Mouse (Mus musculus) hematopoietic stem cell, adult 5-6 weeks (primary cell): Measurements from ENCODE around the gene Pgap3. TPM values are rescaled to one million over a fixed set of nuclear protein-coding genes. Genes with fewer than 3 reads are reported as not detected.
A peak's percentile ranks its signal among the peaks of the same experiment; 100 is the strongest.

Experiments used
- ATAC-seq, 2 experiments: fragments of 125-278 bp in 1 of 2; replicated peaks in 1 of 2; 2 replicates each; pipeline ENCODE4 v1.8.0; 2016 to 2017; ENCODE audit warnings: inconsistent platforms in 2 of 2, mild to moderate bottlenecking in 2 of 2, moderate number of reproducible peaks in 2 of 2, low read depth in 1 of 2, moderate TSS enrichment in 1 of 2; ENCODE audit not compliant: low FRiP score in 2 of 2, poor library complexity in 2 of 2, severe bottlenecking in 2 of 2, insufficient read depth in 1 of 2, low TSS enrichment in 1 of 2
- total RNA-seq: library from RNA; stranded (forward); fragments of 172-1452, 232-1000 nt; gene quantifications from 2 replicates; pipeline ENCODE4 v1.2.3, GENCODE M21; 2017

Gene Pgap3
- total RNA-seq, 1 experiment from 2014 or later: 7.4 TPM

DNA sequence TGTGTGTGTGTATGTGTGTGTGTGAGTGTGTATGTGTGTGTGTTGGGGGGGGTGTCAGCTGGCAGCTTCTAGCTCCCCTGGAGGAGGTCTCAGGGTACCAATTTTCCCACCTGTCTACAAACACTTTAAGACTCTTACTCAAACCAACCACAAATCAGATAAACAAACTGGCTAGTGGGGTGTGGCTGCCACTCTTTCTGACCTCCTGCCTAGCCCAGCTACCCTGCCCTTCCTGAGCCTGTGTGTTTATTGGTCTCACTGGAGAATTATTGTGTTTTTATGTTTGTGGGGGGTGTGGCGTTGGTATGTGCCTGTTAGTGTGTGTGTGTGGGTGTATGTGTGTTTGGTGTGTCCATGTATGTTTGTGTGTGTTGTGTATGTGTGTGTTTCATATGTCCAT is 16.8 kb upstream of the Pgap3 start:
- no peak for ATAC-seq

DNA sequence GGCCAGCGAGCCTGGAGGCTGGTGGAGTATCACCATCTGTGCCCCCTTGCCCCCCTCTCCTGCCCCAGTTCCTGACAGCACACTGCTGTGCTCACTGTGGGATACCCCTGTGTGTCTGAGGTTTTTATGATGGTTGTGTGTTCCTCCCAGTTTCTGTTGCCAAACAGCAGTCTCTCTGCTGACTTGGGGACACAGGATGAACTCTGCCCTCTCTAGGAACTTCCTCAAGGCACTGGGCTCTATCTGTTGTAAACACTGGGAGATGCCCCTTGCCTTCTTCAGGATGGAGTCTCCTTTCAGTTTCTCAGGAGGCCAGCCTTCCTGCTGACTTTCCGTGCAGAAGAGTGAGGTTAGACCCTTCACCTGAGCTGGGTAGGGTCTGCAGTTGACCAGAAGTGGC is 13.9 kb upstream of the Pgap3 start:
- no peak for ATAC-seq

DNA sequence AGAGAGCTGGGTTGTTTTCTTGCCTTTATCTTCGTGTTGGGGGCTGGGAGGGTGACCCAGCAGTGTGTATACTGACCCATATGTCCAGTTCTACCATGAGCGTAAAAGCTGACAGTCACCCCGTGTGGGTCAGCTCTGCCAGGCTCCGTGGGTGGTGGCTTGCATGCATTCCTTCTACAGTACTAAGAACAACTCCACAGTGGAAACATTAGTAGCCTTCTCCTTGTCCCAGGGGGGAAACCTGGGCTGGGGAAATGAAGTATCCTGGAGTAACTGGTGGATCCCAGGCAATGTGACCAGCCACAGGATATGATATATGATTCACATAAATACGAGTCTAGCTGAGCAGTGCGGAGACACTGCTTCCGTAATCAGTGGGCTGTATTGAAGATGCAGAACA is 13.4 kb upstream of the Pgap3 start:
- no peak for ATAC-seq

- no peak for ATAC-seq
These were observed 12.6 kb upstream of the Pgap3 start for GRCm38 (mm10) chr11:98412797-98413301.

- ATAC-seq: no peak
These were observed 12.0 kb upstream of the Pgap3 start, which contains the start of gene Erbb2 for GRCm38 (mm10) chr11:98412273-98412796. Gene Erbb2, plus strand, starts transcription at chr11:98412470.

DNA sequence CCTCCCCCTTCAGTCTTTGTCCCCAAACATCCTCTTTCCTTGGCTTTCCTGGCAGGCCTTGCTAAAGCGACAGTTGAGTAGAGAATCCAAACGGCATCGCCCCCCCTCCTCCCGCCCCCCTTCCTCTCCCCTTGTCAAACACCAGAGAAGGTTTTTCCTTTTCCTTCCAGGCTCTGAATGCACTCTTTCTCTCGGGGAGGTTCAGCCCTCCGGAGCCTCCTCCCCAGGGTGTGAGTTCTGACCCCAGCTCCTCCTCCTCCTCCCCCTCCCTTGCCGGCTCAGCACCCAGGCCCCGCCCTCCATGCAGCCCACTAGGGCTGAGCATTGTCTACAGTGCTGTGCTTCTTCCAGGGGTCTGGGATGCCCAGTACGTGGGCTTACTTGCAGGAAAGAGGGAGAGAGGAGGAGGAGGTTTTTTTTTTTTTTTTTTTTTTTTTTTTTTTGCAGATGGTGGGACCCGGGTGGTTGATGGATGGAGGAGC is 9.1 kb upstream of the Pgap3 start:
- ATAC-seq: no peak

- no peak for ATAC-seq
These were observed 8.6 kb upstream of the Pgap3 start for GRCm38 (mm10) chr11:98408872-98409271.

DNA sequence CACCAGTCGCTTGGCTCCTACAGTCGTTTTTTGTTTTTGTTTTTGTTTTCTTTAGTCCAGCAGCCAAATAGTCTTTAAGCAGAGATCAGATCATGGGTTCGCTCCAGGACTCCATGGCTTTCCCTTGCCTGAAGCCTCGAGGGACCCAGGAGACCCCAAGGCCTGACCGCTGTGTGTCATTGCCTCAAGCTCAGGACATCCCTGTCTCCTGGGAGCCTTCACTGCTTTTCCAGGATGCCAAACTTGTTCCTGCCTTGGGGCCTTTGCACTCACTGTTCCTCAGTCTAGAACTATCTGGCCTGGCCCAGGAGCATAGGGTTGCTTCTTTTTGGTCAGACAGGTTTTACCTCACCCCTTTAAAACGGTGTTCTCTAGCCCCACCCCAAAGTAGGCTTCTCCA is 6.3 kb upstream of the Pgap3 start:
- no peak for ATAC-seq

DNA sequence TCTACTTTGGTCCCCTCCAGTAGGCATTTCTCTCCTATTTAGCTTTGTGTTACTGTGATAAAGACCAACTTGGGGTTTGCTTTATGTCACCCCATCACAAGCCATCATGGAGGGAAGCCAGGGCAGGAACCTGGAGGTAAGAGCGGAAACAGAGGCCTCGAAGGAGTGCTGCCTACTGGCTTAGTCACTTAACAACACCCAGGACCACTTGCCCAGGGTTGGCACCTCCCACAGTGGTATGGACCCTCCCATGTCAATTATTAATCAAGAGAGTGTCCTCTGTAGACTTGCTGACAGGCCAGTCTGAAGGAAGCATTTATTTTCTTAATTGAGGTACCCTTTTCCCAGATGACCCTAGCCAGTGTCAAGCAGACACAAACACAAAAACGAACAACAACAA is 526 bp upstream of the Pgap3 start:
- no peak for ATAC-seq

DNA sequence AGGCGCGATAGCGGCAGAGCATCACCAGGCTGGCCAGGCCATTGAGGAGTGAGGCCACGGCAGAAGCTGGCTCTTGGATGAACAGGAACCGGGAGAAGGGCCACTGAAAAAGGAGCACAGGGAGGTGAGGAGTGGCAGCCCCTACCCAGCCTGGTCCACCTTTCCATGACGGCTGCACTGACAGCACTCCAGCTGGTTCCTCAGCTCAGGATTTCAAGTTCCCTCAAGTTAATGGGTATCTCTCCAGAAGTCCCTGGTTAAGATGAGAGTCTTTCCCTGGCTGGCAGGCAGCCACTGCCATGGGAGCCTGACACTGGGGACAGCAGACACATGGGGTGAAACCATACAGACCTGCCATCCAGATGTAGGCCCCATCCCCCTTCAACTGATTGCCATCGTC is 2.3 kb downstream of the Pgap3 start:
- no peak for ATAC-seq

GRCm38 (mm10) chr11:98395041-98395440 is 5.2 kb downstream of the Pgap3 start:
- ATAC-seq: no peak

- no peak for ATAC-seq
These were observed 6.0 kb downstream of the Pgap3 start for GRCm38 (mm10) chr11:98394301-98394700.

- ATAC-seq: peak; percentile 47 to 59
These were observed 7.0 kb downstream of the Pgap3 start for GRCm38 (mm10) chr11:98393317-98393716.

DNA sequence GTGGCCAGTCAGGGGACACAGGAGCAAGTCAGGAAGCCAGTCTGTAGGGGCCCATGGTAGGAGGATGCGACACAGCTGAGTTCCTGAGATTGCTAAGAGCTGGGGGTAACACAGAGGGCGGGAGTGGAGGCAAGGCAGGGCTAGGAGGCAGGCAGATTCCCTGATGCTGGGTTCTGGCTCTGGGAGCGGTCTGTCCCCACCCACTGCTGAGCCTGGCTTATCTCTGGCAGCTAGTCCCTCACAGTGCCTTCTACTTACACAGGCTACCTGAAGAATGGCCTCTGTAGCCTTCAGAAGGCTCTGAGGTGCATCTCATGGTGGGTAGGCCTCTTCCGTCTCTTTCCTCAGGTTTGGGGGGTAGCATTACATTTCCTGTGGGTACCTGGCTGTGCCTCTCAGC is 7.6 kb downstream of the Pgap3 start:
- ATAC-seq: peak; percentile 14 to 15; a peak in 2 of 4 replicates

- ATAC-seq: no peak
These were observed 8.3 kb downstream of the Pgap3 start for GRCm38 (mm10) chr11:98392034-98392433.

- ATAC-seq: no peak
These were observed 10.1 kb downstream of the Pgap3 start for GRCm38 (mm10) chr11:98390141-98390540.

- ATAC-seq: peak; percentile 19 to 42; a peak in 1 of 4 replicates
These were observed 11.0 kb downstream of the Pgap3 start for GRCm38 (mm10) chr11:98389221-98389780.

DNA sequence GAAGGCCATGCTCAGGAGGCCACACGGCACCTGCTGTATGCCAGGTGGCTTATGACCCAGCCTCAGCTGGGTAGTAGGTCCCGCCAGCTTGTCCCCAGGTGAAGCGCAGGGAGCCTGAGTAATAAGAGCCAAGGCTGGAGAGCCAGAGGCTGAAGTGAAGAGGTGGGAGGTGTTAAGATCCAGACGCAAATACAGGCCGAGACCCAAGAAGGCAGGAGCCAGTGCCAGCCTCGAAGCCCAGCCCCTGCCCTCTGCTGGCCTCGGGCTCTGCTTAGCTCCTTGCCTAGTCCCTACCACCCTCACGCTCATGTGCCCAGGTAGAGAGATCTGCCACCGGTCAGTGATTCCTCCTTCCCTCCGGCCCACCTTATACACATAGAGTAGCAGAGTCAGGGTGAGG is 12.0 kb downstream of the Pgap3 start:
- ATAC-seq: no peak

DNA sequence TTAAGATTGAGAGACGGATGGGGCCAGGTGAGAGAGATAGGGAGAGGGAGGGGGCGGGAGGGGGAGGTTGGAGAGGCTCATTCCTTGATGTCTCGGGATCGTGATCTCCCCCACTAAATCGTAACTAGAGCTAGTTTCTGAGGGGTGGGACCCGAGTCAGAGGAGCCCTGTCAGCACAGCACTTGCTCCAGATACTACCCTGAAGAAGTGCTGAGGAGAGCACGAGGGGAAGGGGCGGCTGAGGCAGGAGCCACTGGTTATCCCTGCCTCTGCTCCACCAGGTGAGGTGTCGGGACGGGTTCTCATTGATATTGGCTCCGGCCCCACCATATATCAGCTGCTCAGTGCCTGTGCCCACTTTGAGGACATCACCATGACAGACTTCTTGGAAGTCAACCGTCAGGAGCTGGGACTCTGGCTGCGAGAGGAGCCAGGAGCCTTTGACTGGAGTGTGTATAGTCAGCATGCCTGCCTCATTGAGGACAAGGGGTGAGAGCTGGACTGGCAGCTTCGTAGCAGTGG is 13.2 kb downstream of the Pgap3 start:
- no peak for ATAC-seq
